Mouse (Mus musculus): ENCODE data around the gene Laptm5. TPM values are rescaled to one million over a fixed set of nuclear protein-coding genes. Genes with fewer than 3 reads are reported as not detected.

The Laptm5 gene
- total and polyA plus RNA-seq, 3 experiments, result 101 to 696 (median 234) TPM

DNA sequence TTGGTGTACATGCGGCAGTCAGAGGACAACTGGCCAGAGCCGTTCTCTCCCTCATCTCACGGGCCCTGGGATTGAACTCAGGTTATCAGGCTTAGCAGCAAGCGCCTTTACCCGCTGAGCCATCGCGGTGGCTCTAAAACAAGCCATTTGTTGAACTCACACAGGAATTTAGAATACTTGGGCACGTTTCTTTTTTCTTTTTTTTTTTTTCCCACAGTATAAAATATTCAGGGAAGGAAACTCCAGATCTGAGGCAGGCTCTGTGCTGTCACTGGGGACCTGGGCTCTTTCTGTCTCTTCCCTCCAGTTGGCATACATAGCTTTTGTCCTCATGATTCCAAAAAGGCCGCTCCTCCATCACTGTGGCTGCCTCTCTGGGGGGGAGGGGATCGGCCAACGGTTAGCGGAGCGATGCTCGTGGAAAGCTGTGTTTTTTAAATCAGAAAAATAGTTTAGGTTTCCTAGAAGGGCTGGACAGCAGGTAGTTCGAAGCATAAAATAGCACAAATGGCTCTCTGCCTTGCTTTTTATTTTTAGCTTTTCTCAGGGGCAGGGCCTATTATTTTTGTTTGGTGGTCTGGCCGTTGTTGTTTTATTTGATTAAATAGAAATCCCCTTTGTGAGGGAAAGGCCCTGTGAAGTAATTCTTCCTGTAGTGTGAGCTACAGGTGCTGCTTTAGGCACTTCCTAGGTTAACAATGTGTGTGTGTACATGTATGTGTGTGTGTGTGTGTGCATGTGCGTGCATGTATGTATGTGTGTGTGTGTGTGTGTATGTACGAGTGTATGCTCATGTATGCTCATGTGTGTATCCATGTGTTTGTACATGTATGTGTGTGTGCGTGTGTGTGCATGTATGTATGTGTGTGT lies 5.5 kb upstream of the Laptm5 start:
- Histone ChIP-seq H3K4me3 (ENCODE audit: control insufficient read depth in 1 of 2, insufficient read depth in 1 of 2, low read depth in 2 of 2, low read length in 2 of 2) (no peak overlapping the region), H3K9me3 (replicated peaks; ENCODE audit: insufficient read depth, low read length) (no peaks in the 10 kb centered on the region), H3K9ac (ENCODE audit: control insufficient read depth, low read depth, low read length, poor library complexity, severe bottlenecking) (no peak overlapping the region), H3K4me1 (ENCODE audit: control insufficient read depth in 1 of 2, insufficient read depth in 2 of 2, low read length in 2 of 2) (peaks cover 23 to 69% of the 10 kb centered on the region in 2 experiments), H3K36me3 (ENCODE audit: control insufficient read depth in 1 of 2, insufficient read depth in 2 of 2, low read length in 2 of 2) (peaks cover 0 to 49% of the 10 kb centered on the region in 2 experiments; a peak in 2 of 4 replicates), H3K27ac (ENCODE audit: control insufficient read depth, low read depth, low read length) (no peak overlapping the region), H3K79me2 (ENCODE audit: control insufficient read depth, insufficient read depth, low read length, poor library complexity) (no peaks in the 10 kb centered on the region; the same call in 1 of the 2 replicates), H3K27me3 (ENCODE audit: control insufficient read depth in 1 of 2, insufficient read depth in 2 of 2, low read length in 2 of 2) (no peaks in the 10 kb centered on the region)
- TF ChIP-seq CHD2 (IDR thresholded peaks at IDR 0.05; ENCODE audit: low read length) (no peak), RCOR1 (IDR thresholded peaks at IDR 0.05; ENCODE audit: low read depth, low read length) (no peak), TAL1 (IDR thresholded peaks at IDR 0.05; ENCODE audit: low read length) (no peak), CTCF (IDR thresholded peaks at IDR 0.05 in 2 of 3, conservative IDR thresholded peaks at IDR 0.05 in 1 of 3; ENCODE audit: control insufficient read depth in 1 of 3, insufficient read depth in 1 of 3, low read depth in 2 of 3, low read length in 3 of 3, poor library complexity in 1 of 3, severe bottlenecking in 1 of 3) (no peak), ZKSCAN1 (IDR thresholded peaks at IDR 0.05; ENCODE audit: low read depth, low read length) (no peak), TCF12 (IDR thresholded peaks at IDR 0.05; ENCODE audit: low read depth, low read length) (no peak), MAFK (IDR thresholded peaks at IDR 0.05; ENCODE audit: borderline replicate concordance, low read depth, low read length) (no peak), MAX (IDR thresholded peaks at IDR 0.05; ENCODE audit: low read length) (no peak), POLR2A (IDR thresholded peaks at IDR 0.05; ENCODE audit: control insufficient read depth in 1 of 2, insufficient read depth in 1 of 2, low read depth in 1 of 2, low read length in 2 of 2, poor library complexity in 1 of 2) (no peak), NRF1 (IDR thresholded peaks at IDR 0.05; ENCODE audit: insufficient read depth, low read depth, low read length, poor library complexity, severe bottlenecking) (no peak), USF1 (IDR thresholded peaks at IDR 0.05; ENCODE audit: low read depth, low read length) (no peak), HCFC1 (IDR thresholded peaks at IDR 0.05; ENCODE audit: low read depth, low read length) (no peak), JUND (IDR thresholded peaks at IDR 0.05; ENCODE audit: low read depth, low read length) (no peak)
- no peak for DNase-seq (ENCODE audit: low read depth, low spot score)

DNA sequence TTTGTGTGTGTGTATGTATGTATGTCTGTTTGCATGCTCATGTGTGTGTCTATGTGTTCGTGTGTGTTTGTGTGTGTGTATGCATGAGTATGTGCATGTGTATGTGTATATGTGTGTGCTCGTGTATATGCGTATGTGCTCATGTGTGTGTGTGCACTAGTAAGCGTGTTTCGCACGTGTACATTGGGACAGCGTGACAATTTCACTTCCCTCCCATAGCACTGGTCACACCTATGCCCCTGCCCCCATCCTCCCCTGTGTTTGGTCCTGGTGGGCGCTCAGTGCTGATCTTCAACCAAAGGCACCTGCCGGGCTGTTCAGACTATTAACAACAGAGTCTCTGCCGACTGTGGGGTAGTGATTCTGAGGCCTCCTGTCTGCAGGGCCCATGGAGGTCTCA lies 4.8 kb upstream of the Laptm5 start:
- no peak for TF ChIP-seq MAX (IDR thresholded peaks at IDR 0.05; ENCODE audit: low read length)
- no peak for TF ChIP-seq BHLHE40 (IDR thresholded peaks at IDR 0.05; ENCODE audit: borderline replicate concordance, low read depth, low read length)
- TF ChIP-seq HCFC1 (IDR thresholded peaks at IDR 0.05; ENCODE audit: low read depth, low read length), result no peak
- no peak for TF ChIP-seq E2F4 (IDR thresholded peaks at IDR 0.05; ENCODE audit: borderline replicate concordance, low read depth, low read length)
- TF ChIP-seq CTCF (IDR thresholded peaks at IDR 0.05 in 2 of 3, conservative IDR thresholded peaks at IDR 0.05 in 1 of 3; ENCODE audit: control insufficient read depth in 1 of 3, insufficient read depth in 1 of 3, low read depth in 2 of 3, low read length in 3 of 3, poor library complexity in 1 of 3, severe bottlenecking in 1 of 3), result no peak
- TF ChIP-seq ZC3H11A (IDR thresholded peaks at IDR 0.05; ENCODE audit: low read depth, low read length), result no peak
- Histone ChIP-seq H3K27me3 (ENCODE audit: control insufficient read depth in 1 of 2, insufficient read depth in 2 of 2, low read length in 2 of 2) (no peaks in the 10 kb centered on the region), H3K9ac (ENCODE audit: control insufficient read depth, low read depth, low read length, poor library complexity, severe bottlenecking) (no peak overlapping the region), H3K4me1 (ENCODE audit: control insufficient read depth in 1 of 2, insufficient read depth in 2 of 2, low read length in 2 of 2) (peaks cover 24 to 66% of the 10 kb centered on the region in 2 experiments), H3K79me2 (ENCODE audit: control insufficient read depth, insufficient read depth, low read length, poor library complexity) (peaks cover under 1% of the 10 kb centered on the region; the same call in 1 of the 2 replicates), H3K36me3 (ENCODE audit: control insufficient read depth in 1 of 2, insufficient read depth in 2 of 2, low read length in 2 of 2) (peaks cover 0 to 47% of the 10 kb centered on the region in 2 experiments; a peak in 2 of 4 replicates), H3K9me3 (replicated peaks; ENCODE audit: insufficient read depth, low read length) (no peaks in the 10 kb centered on the region), H3K4me3 (ENCODE audit: control insufficient read depth in 1 of 2, insufficient read depth in 1 of 2, low read depth in 2 of 2, low read length in 2 of 2) (no peak overlapping the region), H3K27ac (ENCODE audit: control insufficient read depth, low read depth, low read length) (no peak overlapping the region)
- no peak for DNase-seq (ENCODE audit: low read depth, low spot score)

All from MEL (cell line).